Mouse (Mus musculus) lung, postnatal 0 days (tissue): ENCODE results near the gene Bhlhe41.

Experiments
- CTCF ChIP-seq: IDR thresholded peaks from 2 replicates; pipeline ENCODE4 v1.5.1; 2016; ENCODE audit warnings: antibody characterized with exemption, mild to moderate bottlenecking
- EP300 ChIP-seq: IDR thresholded peaks from 2 replicates; pipeline ENCODE4 v1.6.1; 2016; ENCODE audit warnings: antibody characterized with exemption, mild to moderate bottlenecking, control low read depth

DNA sequence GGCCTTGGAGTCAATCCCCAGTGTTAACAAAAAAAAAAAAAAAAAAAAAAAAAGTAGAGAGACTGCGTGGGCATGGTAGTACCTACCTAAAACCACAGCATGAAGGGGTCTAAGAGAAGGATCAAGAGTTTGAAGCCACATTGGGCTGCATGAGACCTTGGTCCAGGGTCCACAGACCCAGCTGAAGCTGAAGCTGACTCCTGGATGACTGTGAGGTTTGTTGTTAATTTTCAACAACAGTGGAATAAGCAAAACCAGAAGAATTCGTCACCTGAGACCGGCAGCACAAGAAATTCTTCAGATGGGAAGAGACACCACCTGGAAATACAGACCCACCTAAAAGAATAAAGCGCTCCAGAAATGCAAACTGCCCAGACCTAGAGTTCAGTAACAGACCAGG lies 39.1 kb downstream of the Bhlhe41 start:
- TF ChIP-seq CTCF (no peak), EP300 (no peak)
